Mouse (Mus musculus): Measurements from ENCODE around the gene Dpf3.

DNA sequence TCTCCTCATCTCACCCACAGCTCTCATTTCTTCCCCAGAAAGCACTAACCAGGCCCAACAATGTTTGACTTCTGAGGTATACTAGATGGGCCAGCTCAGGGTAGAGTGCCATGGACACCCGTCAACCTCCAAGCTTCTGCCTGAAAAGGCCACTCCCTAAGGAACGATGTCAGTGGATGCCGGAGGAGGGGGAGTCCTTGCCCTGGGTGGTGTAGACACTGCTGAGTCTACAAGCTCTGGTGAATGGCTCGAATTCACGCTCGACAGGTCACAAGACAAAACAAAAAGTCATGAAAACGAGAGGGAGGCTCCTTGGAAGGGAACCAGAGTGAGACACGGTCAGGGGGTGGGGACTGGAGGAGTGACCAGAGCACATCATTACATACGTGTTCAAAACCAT lies 17.4 kb downstream of the Dpf3 start:
- TF ChIP-seq GATA1 (IDR thresholded peaks at IDR 0.05; ENCODE audit: low read length) (no peak), TAL1 (IDR thresholded peaks at IDR 0.05; ENCODE audit: low read length) (no peak)

All from erythroblast, embryonic 14.5 days (primary cell).